Mouse (Mus musculus) heart, embryonic 13.5 days (tissue): ENCODE data around the gene Chchd4. TPM values are rescaled to one million over a fixed set of nuclear protein-coding genes. Genes with fewer than 3 reads are reported as not detected.

ENCODE experiments used
- ATAC-seq: fragments of 200-750 bp; cut with Nextera tagmentation; 2 replicates; pipeline ENCODE4 v1.8.0; 2017; ENCODE audit warnings: moderate TSS enrichment; ENCODE audit not compliant: insufficient number of reproducible peaks, low FRiP score, low TSS enrichment; ENCODE audit errors: extremely low read depth
- H3K27ac ChIP-seq: fragments of 300-500 bp; sonication (generic); replicated peaks from 2 replicates; pipeline ENCODE4 v1.5.1; 2015; ENCODE audit warnings: moderate library complexity, mild to moderate bottlenecking, inconsistent platforms
- H3K27me3 ChIP-seq: fragments of 300-500 bp; sonication (generic); replicated peaks from 2 replicates; pipeline ENCODE4 v1.6.1; 2015; ENCODE audit warnings: mild to moderate bottlenecking, inconsistent platforms
- H3K36me3 ChIP-seq: fragments of 300-500 bp; sonication (generic); 2 replicates; pipeline ENCODE4 v1.6.1; 2015; ENCODE audit warnings: mild to moderate bottlenecking, inconsistent platforms
- H3K4me1 ChIP-seq: fragments of 300-500 bp; sonication (generic); 2 replicates; pipeline ENCODE4 v1.6.1; 2015; ENCODE audit warnings: inconsistent platforms
- H3K4me2 ChIP-seq: fragments of 300-500 bp; sonication (generic); 2 replicates; pipeline ENCODE4 v1.6.1; 2015; ENCODE audit warnings: inconsistent platforms, mild to moderate bottlenecking, moderate library complexity
- H3K4me3 ChIP-seq: fragments of 300-500 bp; sonication (generic); 2 replicates; pipeline ENCODE4 v1.5.1; 2015; ENCODE audit warnings: moderate library complexity, mild to moderate bottlenecking, inconsistent platforms
- H3K9ac ChIP-seq: fragments of 300-500 bp; sonication (generic); 2 replicates; pipeline ENCODE4 v1.6.1; 2015; ENCODE audit warnings: inconsistent platforms, mild to moderate bottlenecking, moderate library complexity
- H3K9me3 ChIP-seq: fragments of 300-500 bp; sonication (generic); 2 replicates; pipeline ENCODE4 v1.6.1; 2016; ENCODE audit warnings: inconsistent platforms
- WGBS: fragments of 180-500 bp; shearing (Covaris S2); methylation state at CpG from one replicate; pipeline ENCODE4 v1.1.7; 2015; ENCODE audit warnings: mixed read lengths; 5-methylcytosine and 5-hydroxymethylcytosine counted together
- polyA plus RNA-seq: library from polyadenylated mRNA; unstranded; fragments of >200 nt; fragmentation: Nextera tagmentation; extraction: Ambion mirVana; gene quantifications from 2 replicates; pipeline ENCODE4 v1.2.1, GENCODE M21; 2015

Gene Chchd4
- 28.0 and 33.0 TPM in 2 replicates for polyA plus RNA-seq

- Histone ChIP-seq H3K4me2 (peak within 1 kb of the TSS; percentile 87), H3K4me3 (peak within 1 kb of the TSS; percentile 83), H3K9ac (peak within 1 kb of the TSS; percentile 90), H3K27ac (peak within 1 kb of the TSS; percentile 86), H3K36me3 (peaks cover 40% of the 10 kb centered on the region), H3K4me1 (peaks cover 22% of the 10 kb centered on the region), H3K9me3 (no peaks in the 10 kb centered on the region), H3K27me3 (no peaks in the 10 kb centered on the region)
- WGBS, result under 1% methylated on average over 74 of the region's 74 CpGs
- peak; percentile 93 for ATAC-seq
These were observed at the start of gene Chchd4, which contains the start of gene Tmem43 for GRCm38 (mm10) chr6:91472868-91473804. Gene Chchd4 (minus strand): TSS chr6:91473546. Gene Tmem43 (plus strand): TSS chr6:91473703.

GRCm38 (mm10) chr6:91522816-91523215 lies 49.5 kb upstream of the Chchd4 start:
- Histone ChIP-seq H3K4me1 (peaks cover 13% of the 10 kb centered on the region), H3K27ac (no peak overlapping the region), H3K4me3 (no peak overlapping the region), H3K36me3 (peaks cover 78% of the 10 kb centered on the region), H3K4me2 (no peak overlapping the region), H3K27me3 (no peaks in the 10 kb centered on the region; the same call in 1 of the 2 replicates), H3K9ac (no peak overlapping the region), H3K9me3 (no peaks in the 10 kb centered on the region)
- no peak for ATAC-seq
- 92% methylated on average over 5 of the region's 5 CpGs for WGBS

- Histone ChIP-seq H3K4me1 (peaks cover 34% of the 10 kb centered on the region), H3K9ac (peak overlapping the region; percentile 6; the same call in 1 of the 2 replicates)
- ATAC-seq, result no peak
These were observed 45.2 kb upstream of the Chchd4 start for GRCm38 (mm10) chr6:91518454-91519020.

GRCm38 (mm10) chr6:91515545-91516449 lies 42.5 kb upstream of the Chchd4 start, which contains the start of the genes Xpc and Lsm3:
Gene Xpc (minus strand): TSS chr6:91515888.
Gene Lsm3 (plus strand): TSS chr6:91515928.
- Histone ChIP-seq H3K9ac (peak within 1 kb of the TSS; percentile 95), H3K36me3 (peaks cover 37% of the 10 kb centered on the region), H3K27me3 (no peaks in the 10 kb centered on the region), H3K4me2 (peak within 1 kb of the TSS; percentile 91), H3K27ac (peak within 1 kb of the TSS; percentile 76), H3K9me3 (no peaks in the 10 kb centered on the region), H3K4me1 (peaks cover 34% of the 10 kb centered on the region), H3K4me3 (peak within 1 kb of the TSS; percentile 95)
- under 1% methylated on average over 80 of the region's 80 CpGs for WGBS
- peak; percentile 96 for ATAC-seq

More at GRCm38 (mm10) chr6:91518454-91519020, 45.2 kb upstream of the Chchd4 start:
- WGBS, result 73% methylated on average over 7 of the region's 7 CpGs
- no peak overlapping the region for H3K4me3 ChIP-seq
- peak overlapping the region; percentile 54 for H3K27ac ChIP-seq
- no peaks in the 10 kb centered on the region for H3K9me3 ChIP-seq
- H3K27me3 ChIP-seq, result no peaks in the 10 kb centered on the region
- H3K36me3 ChIP-seq, result peaks cover 65% of the 10 kb centered on the region
- H3K4me2 ChIP-seq, result 0 out of 2 replicates have a peak overlapping the region, but pooled peaks have one; percentile 11

GRCm38 (mm10) chr6:91514737-91515362 lies 41.5 kb upstream of the Chchd4 start:
- Histone ChIP-seq H3K9ac (peak overlapping the region; percentile 88), H3K27me3 (no peaks in the 10 kb centered on the region), H3K36me3 (peaks cover 35% of the 10 kb centered on the region), H3K4me3 (peak overlapping the region; percentile 95), H3K27ac (peak overlapping the region; percentile 71; the same call in 1 of the 2 replicates), H3K9me3 (no peaks in the 10 kb centered on the region), H3K4me2 (peak overlapping the region; percentile 91), H3K4me1 (peaks cover 34% of the 10 kb centered on the region)
- no peak for ATAC-seq
- WGBS, result 25% methylated on average over 10 of the region's 10 CpGs

GRCm38 (mm10) chr6:91514135-91514534 lies 40.8 kb upstream of the Chchd4 start:
- Histone ChIP-seq H3K4me3 (0 out of 2 replicates have a peak overlapping the region, but pooled peaks have one; percentile 95), H3K27me3 (no peaks in the 10 kb centered on the region), H3K36me3 (peaks cover 28% of the 10 kb centered on the region), H3K27ac (no peak overlapping the region), H3K9me3 (no peaks in the 10 kb centered on the region), H3K9ac (peak overlapping the region; percentile 88; the same call in 1 of the 2 replicates), H3K4me2 (peak overlapping the region; percentile 91; the same call in 1 of the 2 replicates), H3K4me1 (peaks cover 34% of the 10 kb centered on the region)
- ATAC-seq, result no peak

- Histone ChIP-seq H3K9ac (no peak overlapping the region), H3K4me2 (no peak overlapping the region), H3K4me3 (no peak overlapping the region), H3K27me3 (no peaks in the 10 kb centered on the region), H3K27ac (no peak overlapping the region), H3K4me1 (peaks cover 10% of the 10 kb centered on the region), H3K9me3 (no peaks in the 10 kb centered on the region), H3K36me3 (peaks cover 42% of the 10 kb centered on the region)
- no peak for ATAC-seq
- WGBS, result 75% methylated on average over 10 of the region's 10 CpGs
These were observed 36.9 kb upstream of the Chchd4 start for GRCm38 (mm10) chr6:91510211-91510610.

GRCm38 (mm10) chr6:91509326-91509725 lies 36.0 kb upstream of the Chchd4 start:
- Histone ChIP-seq H3K36me3 (peaks cover 51% of the 10 kb centered on the region), H3K4me3 (no peak overlapping the region), H3K9me3 (no peaks in the 10 kb centered on the region), H3K4me2 (no peak overlapping the region), H3K4me1 (peaks cover 2% of the 10 kb centered on the region), H3K9ac (no peak overlapping the region), H3K27ac (no peak overlapping the region), H3K27me3 (no peaks in the 10 kb centered on the region)
- no peak for ATAC-seq
- 36% methylated on average over 7 of the region's 7 CpGs for WGBS

- Histone ChIP-seq H3K36me3 (peaks cover 63% of the 10 kb centered on the region), H3K9me3 (peaks cover 4% of the 10 kb centered on the region; the same call in 1 of the 2 replicates), H3K27me3 (no peaks in the 10 kb centered on the region), H3K9ac (no peak overlapping the region), H3K4me3 (no peak overlapping the region), H3K27ac (no peak overlapping the region), H3K4me1 (no peaks in the 10 kb centered on the region), H3K4me2 (no peak overlapping the region)
- WGBS, result 80% methylated on average over 3 of the region's 3 CpGs
- no peak for ATAC-seq
These were observed 34.7 kb upstream of the Chchd4 start for GRCm38 (mm10) chr6:91508041-91508440.

GRCm38 (mm10) chr6:91506036-91506435 lies 32.7 kb upstream of the Chchd4 start:
- no peak overlapping the region for H3K27ac ChIP-seq
- no peaks in the 10 kb centered on the region for H3K4me1 ChIP-seq
- no peak overlapping the region for H3K4me2 ChIP-seq
- no peak for ATAC-seq
- H3K36me3 ChIP-seq, result peaks cover 83% of the 10 kb centered on the region
- no peaks in the 10 kb centered on the region for H3K27me3 ChIP-seq
- H3K4me3 ChIP-seq, result no peak overlapping the region
- no peak overlapping the region for H3K9ac ChIP-seq
- H3K9me3 ChIP-seq, result peaks cover 4% of the 10 kb centered on the region; the same call in 1 of the 2 replicates
- WGBS, result 82% methylated on average over 5 of the region's 5 CpGs
